In genomic region chr11:110956665-110957064, GRCm38 (mm10) we compare ENCODE assay signal across 42 mouse cellular contexts. TPM values are rescaled to one million over a fixed set of nuclear protein-coding genes. Genes with fewer than 3 reads are reported as not detected.
DNase-seq lines count a peak whose midpoint lies in the region; ATAC-seq and TF ChIP-seq lines count a peak whose summit lies in the region.
"Had no signal": no experiment of that assay in that cellular context is flagged by ENCODE, and none has a peak within 500 bp of the region (broad histone marks: within the 10 kb centered on the region; RNA-seq: fewer than 3 reads in every experiment).

No protein-coding gene starts in this region.

- intact Hi-C loops in gastrocnemius, adult 2 months (cut with DNase I), result no loop called here

- H3K27me3 ChIP-seq in liver, postnatal 0 days (ENCODE audit: insufficient read depth, low read length), result no peaks in the 10 kb centered on the region
- no peaks in the 10 kb centered on the region for H3K27me3 ChIP-seq in liver, embryonic 11.5 days (replicated peaks; ENCODE audit: control insufficient read depth, insufficient read depth, low read length)
- H3K27me3 ChIP-seq in embryonic facial prominence, embryonic 13.5 days, result no peaks in the 10 kb centered on the region
- no peaks in the 10 kb centered on the region for H3K27me3 ChIP-seq in limb, embryonic 12.5 days
- H3K27me3 ChIP-seq: CH12.LX; forebrain, embryonic 12.5 days; heart, embryonic 13.5 days; kidney, embryonic 15.5 days; limb, embryonic 15.5 days; midbrain, embryonic 15.5 days had no signal

- 0 out of 2 replicates have a peak, but pooled peaks have one; percentile 11 for TF ChIP-seq EP300 in liver, postnatal 0 days (IDR thresholded peaks at IDR 0.05; ENCODE audit: low read depth)

- WGBS in liver, postnatal 0 days (ENCODE audit: insufficient replicate concordance), result 50% methylated on average over 7 of the region's 7 CpGs
- 58% methylated on average over 7 of the region's 7 CpGs for WGBS in liver, embryonic 11.5 days
- 17% methylated on average over 7 of the region's 7 CpGs for WGBS in embryonic facial prominence, embryonic 13.5 days
- 8% methylated on average over 7 of the region's 7 CpGs for WGBS in limb, embryonic 12.5 days

- no peak for DNase-seq in liver, postnatal 0 days
- DNase-seq in liver, embryonic 11.5 days (ENCODE audit: low spot score), result no peak
- DNase-seq in embryo, embryonic 11 days, result peak; percentile 46
- DNase-seq in gastrocnemius, adult 2 months, result no peak
- no peak for DNase-seq in thymus, adult 18-20 months
- DNase-seq in testis, postnatal 14 days (ENCODE audit: low spot score), result no peak
- DNase-seq: adrenal gland, adult 2 months; adrenal gland, postnatal 36 days; cerebellum, adult 18-20 months; cerebellum, postnatal 25 days; forebrain, postnatal 0 days; gastrocnemius, postnatal 25 days; heart, adult 18-20 months; heart, postnatal 10 days; kidney, adult 11 months; kidney, postnatal 25 days; right cerebral cortex, adult 18-20 months; spleen, adult 18-20 months; thymus, adult 2 months; thymus, postnatal 4 days had no signal

- no peak for ATAC-seq in liver, postnatal 0 days
- no peak for ATAC-seq in liver, embryonic 11.5 days (replicated peaks; ENCODE audit: low FRiP score)
- no peak for ATAC-seq in embryonic facial prominence, embryonic 13.5 days (ENCODE audit: insufficient number of reproducible peaks, insufficient read depth, low FRiP score, low TSS enrichment, low read depth)
- ATAC-seq in limb, embryonic 12.5 days (ENCODE audit: insufficient number of reproducible peaks, insufficient read depth, low FRiP score, low TSS enrichment, low read depth), result no peak
- ATAC-seq: activated CD4-positive, CD25-positive, alpha-beta regulatory T cell, adult 4 months; forebrain, postnatal 0 days; inflammation-experienced regulatory T-cells, adult 6 months; midbrain, embryonic 15.5 days had no signal

- no peak overlapping the region for H3K27ac ChIP-seq in liver, postnatal 0 days (ENCODE audit: low read depth)
- H3K27ac ChIP-seq in liver, embryonic 11.5 days (ENCODE audit: low read depth, low read length), result no peak overlapping the region
- H3K27ac ChIP-seq in embryonic facial prominence, embryonic 13.5 days, result no peak overlapping the region
- H3K27ac ChIP-seq in limb, embryonic 12.5 days, result no peak overlapping the region
- no peak overlapping the region for H3K27ac ChIP-seq in gastrocnemius, adult 2 months
- H3K27ac ChIP-seq: forebrain, embryonic 12.5 days; heart, embryonic 13.5 days; hindbrain, embryonic 14.5 days; kidney, embryonic 15.5 days; layer of hippocampus, adult 2 months; left cerebral cortex, adult 2 months; limb, embryonic 15.5 days; liver, embryonic 14.5 days; macrophage; midbrain, embryonic 15.5 days had no signal

- H3K4me3 ChIP-seq in liver, postnatal 0 days (ENCODE audit: low read depth, low read length), result no peak overlapping the region
- H3K4me3 ChIP-seq in liver, embryonic 11.5 days (ENCODE audit: low read depth, low read length), result no peak overlapping the region
- H3K4me3 ChIP-seq in embryonic facial prominence, embryonic 13.5 days, result no peak overlapping the region
- H3K4me3 ChIP-seq in limb, embryonic 12.5 days (replicated peaks), result no peak overlapping the region
- H3K4me3 ChIP-seq in gastrocnemius, adult 2 months, result no peak overlapping the region
- H3K4me3 ChIP-seq: erythroblast, embryonic 14.5 days; forebrain, embryonic 12.5 days; heart, embryonic 13.5 days; kidney, embryonic 15.5 days; layer of hippocampus, adult 2 months; left cerebral cortex, adult 2 months; limb, embryonic 15.5 days; midbrain, embryonic 15.5 days had no signal

- no peak for TF ChIP-seq CTCF in liver, postnatal 0 days (IDR thresholded peaks at IDR 0.05; ENCODE audit: low read depth)
- TF ChIP-seq CTCF in gastrocnemius, adult 2 months (IDR thresholded peaks at IDR 0.05), result no peak

- H3K4me1 ChIP-seq in liver, postnatal 0 days (ENCODE audit: insufficient read depth), result no peaks in the 10 kb centered on the region
- H3K4me1 ChIP-seq in liver, embryonic 11.5 days (replicated peaks; ENCODE audit: control insufficient read depth, insufficient read depth, low read length), result no peaks in the 10 kb centered on the region
- H3K4me1 ChIP-seq in embryonic facial prominence, embryonic 13.5 days, result peaks cover 9% of the 10 kb centered on the region; the same call in 1 of the 2 replicates
- peaks cover 25% of the 10 kb centered on the region for H3K4me1 ChIP-seq in limb, embryonic 12.5 days (replicated peaks)
- H3K4me1 ChIP-seq: limb, embryonic 15.5 days; midbrain, embryonic 15.5 days had no signal

- H3K9ac ChIP-seq in liver, postnatal 0 days (replicated peaks), result no peak overlapping the region
- H3K9ac ChIP-seq in liver, embryonic 11.5 days (ENCODE audit: low read depth, low read length), result no peak overlapping the region
- H3K9ac ChIP-seq in embryonic facial prominence, embryonic 13.5 days, result no peak overlapping the region
- no peak overlapping the region for H3K9ac ChIP-seq in limb, embryonic 12.5 days (replicated peaks)
- H3K9ac ChIP-seq: forebrain, embryonic 12.5 days; forebrain, postnatal 0 days; heart, embryonic 13.5 days; hindbrain, embryonic 14.5 days; kidney, embryonic 15.5 days; limb, embryonic 15.5 days; liver, embryonic 14.5 days; midbrain, embryonic 15.5 days had no signal

- no peaks in the 10 kb centered on the region for H3K36me3 ChIP-seq in liver, postnatal 0 days (replicated peaks; ENCODE audit: insufficient read depth, low read length)
- no peaks in the 10 kb centered on the region for H3K36me3 ChIP-seq in liver, embryonic 11.5 days (ENCODE audit: control insufficient read depth, insufficient read depth, low read length)
- no peaks in the 10 kb centered on the region for H3K36me3 ChIP-seq in embryonic facial prominence, embryonic 13.5 days
- no peaks in the 10 kb centered on the region for H3K36me3 ChIP-seq in limb, embryonic 12.5 days
- H3K36me3 ChIP-seq: forebrain, embryonic 12.5 days; heart, embryonic 13.5 days; kidney, embryonic 15.5 days; limb, embryonic 15.5 days; midbrain, embryonic 15.5 days had no signal

- H3K4me2 ChIP-seq in liver, postnatal 0 days (ENCODE audit: low read depth, low read length), result no peak overlapping the region
- H3K4me2 ChIP-seq in liver, embryonic 11.5 days, result no peak overlapping the region
- H3K4me2 ChIP-seq in embryonic facial prominence, embryonic 13.5 days, result 0 out of 2 replicates have a peak overlapping the region, but pooled peaks have one; percentile 0
- peak overlapping the region; percentile 17; the same call in 1 of the 2 replicates for H3K4me2 ChIP-seq in limb, embryonic 12.5 days
- H3K4me2 ChIP-seq: forebrain, embryonic 12.5 days; heart, embryonic 13.5 days; hindbrain, embryonic 14.5 days; kidney, embryonic 15.5 days; limb, embryonic 15.5 days; midbrain, embryonic 15.5 days had no signal

- no peaks in the 10 kb centered on the region for H3K9me3 ChIP-seq in liver, postnatal 0 days (ENCODE audit: low read length)
- no peaks in the 10 kb centered on the region for H3K9me3 ChIP-seq in liver, embryonic 11.5 days (ENCODE audit: control insufficient read depth, low read length)
- no peaks in the 10 kb centered on the region for H3K9me3 ChIP-seq in embryonic facial prominence, embryonic 13.5 days
- no peaks in the 10 kb centered on the region for H3K9me3 ChIP-seq in limb, embryonic 12.5 days
- H3K9me3 ChIP-seq: forebrain, embryonic 12.5 days; heart, embryonic 13.5 days; kidney, embryonic 15.5 days; limb, embryonic 15.5 days; midbrain, embryonic 15.5 days had no signal

RNA-seq across cellular contexts. Expression of gene Kcnj16, which starts 11.2 kb away (rescaled TPM):
- polyA plus RNA-seq in liver, postnatal 0 days (2015; fragmentation: Nextera tagmentation; extraction: Ambion mirVana), result 0.18 and 0.52 TPM in 2 replicates
- 0.05 and 0.08 TPM in 2 replicates for polyA plus RNA-seq in liver, embryonic 11.5 days (2014; fragmentation: Nextera tagmentation; extraction: Ambion mirVana)
- polyA plus RNA-seq in embryonic facial prominence, embryonic 13.5 days (2015; fragmentation: Nextera tagmentation; extraction: Ambion mirVana), result not detected in 2 replicates
- polyA plus RNA-seq in limb, embryonic 12.5 days (2016; fragmentation: Nextera tagmentation; extraction: Ambion mirVana), result not detected in 2 replicates
- total RNA-seq in gastrocnemius, adult 2 months (2021), result not detected
- total RNA-seq: adrenal gland, adult 2 months; CH12.LX; ES-E14; gastrocnemius, postnatal 25 days; heart, postnatal 10 days; hematopoietic stem cell, adult 5-6 weeks; megakaryocyte-erythroid progenitor cell, adult 5-6 weeks had no signal
- polyA plus RNA-seq: adrenal gland, adult 2 months; C2C12; erythroblast, embryonic 14.5 days; forebrain, embryonic 12.5 days; heart, embryonic 13.5 days; inflammation-experienced regulatory T-cells, adult 6 months; limb, embryonic 15.5 days; lung, embryonic 16.5 days; neural tube, embryonic 11.5 days had no signal

Comparison
In these comparisons a context has a peak if more than half of its experiments do, and no peak if none do; other contexts are left out.
1. H3K4me2 ChIP-seq: peak in embryonic facial prominence, embryonic 13.5 days (single experiment) and limb, embryonic 12.5 days (single experiment); none in liver, postnatal 0 days (single experiment) and liver, embryonic 11.5 days (single experiment).